Mouse (Mus musculus) embryo, embryonic 10 days (tissue): ENCODE measurements around the gene Trit1.

ENCODE experiments used
- DNase-seq: peaks from one replicate; pipeline ENCODE4 v3.0.0-alpha.2; 2015; ENCODE audit warnings: low spot score

Trit1 gene

GRCm38 (mm10) chr4:123050681-123051211 lies 34.3 kb downstream of the Trit1 start:
- DNase-seq: no peak

GRCm38 (mm10) chr4:123053179-123053578 lies 36.8 kb downstream of the Trit1 start:
- peak; percentile 48 for DNase-seq

GRCm38 (mm10) chr4:123054172-123054790 lies 37.9 kb downstream of the Trit1 start:
- no peak for DNase-seq

- DNase-seq: no peak
Measured at GRCm38 (mm10) chr4:123056560-123057109, 40.2 kb downstream of the Trit1 start.

GRCm38 (mm10) chr4:123057957-123058356 lies 41.6 kb downstream of the Trit1 start:
- DNase-seq: no peak

GRCm38 (mm10) chr4:123061744-123062143 lies 45.3 kb downstream of the Trit1 start:
- no peak for DNase-seq

- no peak for DNase-seq
Measured at GRCm38 (mm10) chr4:123068646-123069045, 52.2 kb downstream of the Trit1 start.

- DNase-seq: peak; percentile 70
Measured at GRCm38 (mm10) chr4:123071266-123071966, 55.0 kb downstream of the Trit1 start.

GRCm38 (mm10) chr4:123076928-123077327 lies 60.5 kb downstream of the Trit1 start:
- DNase-seq: no peak

- DNase-seq: no peak
Measured at GRCm38 (mm10) chr4:123078231-123078630, 61.8 kb downstream of the Trit1 start.

GRCm38 (mm10) chr4:123080791-123081190 lies 64.4 kb downstream of the Trit1 start:
- no peak for DNase-seq

- peak; percentile 74 for DNase-seq
Measured at GRCm38 (mm10) chr4:123082283-123083163, 66.1 kb downstream of the Trit1 start.

- no peak for DNase-seq
Measured at GRCm38 (mm10) chr4:123083323-123083902, 67.0 kb downstream of the Trit1 start.

- DNase-seq: no peak
Measured at GRCm38 (mm10) chr4:123085290-123085689, 68.9 kb downstream of the Trit1 start.

GRCm38 (mm10) chr4:123086381-123086780 lies 70.0 kb downstream of the Trit1 start:
- no peak for DNase-seq

- DNase-seq: no peak
Measured at GRCm38 (mm10) chr4:123092621-123093020, 76.2 kb downstream of the Trit1 start.

- peak; percentile 47 for DNase-seq
Measured at GRCm38 (mm10) chr4:123093064-123093776, 76.8 kb downstream of the Trit1 start.

GRCm38 (mm10) chr4:123093869-123094268 lies 77.5 kb downstream of the Trit1 start:
- DNase-seq: no peak
